27 mouse cellular contexts compared by ENCODE assay signal in the genomic region with DNA sequence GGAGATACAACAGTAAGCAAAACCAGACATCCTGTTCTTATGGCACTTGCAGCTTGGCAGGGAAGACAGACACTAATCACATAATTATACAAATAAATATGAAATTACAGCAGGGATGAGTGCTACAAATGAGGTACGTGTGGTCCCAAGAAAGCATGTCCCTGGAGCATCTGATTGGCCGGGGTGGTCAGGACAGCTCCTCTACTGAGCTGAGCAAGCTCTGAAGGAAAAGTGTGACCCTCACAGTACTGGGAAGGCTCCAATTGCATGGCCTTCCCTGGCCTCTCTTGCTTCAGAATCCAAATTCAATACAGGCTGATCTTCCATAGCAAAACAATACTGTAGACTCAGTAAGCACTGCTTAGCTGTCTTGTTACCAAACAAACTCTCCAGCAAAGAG. TPM values are rescaled to one million over a fixed set of nuclear protein-coding genes. Genes with fewer than 3 reads are reported as not detected.
"Had no signal": no experiment of that assay in that cellular context is flagged by ENCODE, and none has a peak within 500 bp of the region (broad histone marks: within the 10 kb centered on the region; RNA-seq: fewer than 3 reads in every experiment).

No protein-coding gene starts in this region.

- H3K27ac ChIP-seq: heart, embryonic 13.5 days; heart, embryonic 15.5 days; hindbrain, embryonic 13.5 days; hindbrain, embryonic 15.5 days; hindbrain, postnatal 0 days; kidney, embryonic 15.5 days; kidney, postnatal 0 days; limb, embryonic 13.5 days; limb, embryonic 15.5 days; liver, embryonic 12.5 days had no signal

- ATAC-seq: hindbrain, postnatal 0 days; intestine, embryonic 16.5 days; liver, embryonic 12.5 days had no signal

- H3K36me3 ChIP-seq: heart, embryonic 13.5 days; heart, embryonic 15.5 days; hindbrain, embryonic 13.5 days; hindbrain, embryonic 15.5 days; kidney, embryonic 15.5 days; limb, embryonic 13.5 days; limb, embryonic 15.5 days; liver, embryonic 12.5 days had no signal

- H3K9me3 ChIP-seq: heart, embryonic 13.5 days; heart, embryonic 15.5 days; hindbrain, embryonic 13.5 days; hindbrain, embryonic 15.5 days; kidney, embryonic 15.5 days; limb, embryonic 13.5 days; limb, embryonic 15.5 days; liver, embryonic 12.5 days had no signal

- H3K9ac ChIP-seq: heart, embryonic 13.5 days; heart, embryonic 15.5 days; hindbrain, embryonic 13.5 days; hindbrain, embryonic 15.5 days; kidney, embryonic 15.5 days; limb, embryonic 13.5 days; limb, embryonic 15.5 days; liver, embryonic 12.5 days had no signal

- DNase-seq: gastrocnemius, postnatal 14 days; gastrocnemius, postnatal 36 days; heart, adult 18-20 months; heart, postnatal 14 days; heart, postnatal 36 days; kidney, adult 11 months; kidney, adult 2 months; kidney, adult 9 months; kidney, postnatal 14 days; kidney, postnatal 36 days; layer of hippocampus, adult 9-11 months; layer of hippocampus, postnatal 36 days; left cerebral cortex, postnatal 4 days had no signal

- H3K4me1 ChIP-seq: hindbrain, embryonic 15.5 days; kidney, embryonic 15.5 days; limb, embryonic 13.5 days; limb, embryonic 15.5 days; liver, embryonic 12.5 days had no signal

- H3K4me3 ChIP-seq: heart, embryonic 13.5 days; heart, embryonic 15.5 days; hindbrain, embryonic 13.5 days; hindbrain, embryonic 15.5 days; kidney, embryonic 15.5 days; limb, embryonic 13.5 days; limb, embryonic 15.5 days; liver, embryonic 12.5 days had no signal

- H3K4me2 ChIP-seq: heart, embryonic 11.5 days; heart, embryonic 13.5 days; heart, embryonic 15.5 days; hindbrain, embryonic 13.5 days; hindbrain, embryonic 15.5 days; kidney, embryonic 15.5 days; limb, embryonic 13.5 days; limb, embryonic 15.5 days; liver, embryonic 12.5 days had no signal

- H3K27me3 ChIP-seq: heart, embryonic 13.5 days; heart, embryonic 15.5 days; hindbrain, embryonic 13.5 days; hindbrain, embryonic 15.5 days; kidney, embryonic 15.5 days; limb, embryonic 13.5 days; limb, embryonic 15.5 days; liver, embryonic 12.5 days had no signal

RNA-seq across cellular contexts. Expression of a gene that starts 34.3 kb away (rescaled TPM):
- total RNA-seq: gastrocnemius, adult 8-10 months; hematopoietic stem cell, adult 5-6 weeks had no signal
